Mouse (Mus musculus) small intestine, adult 2 months (tissue): ENCODE measurements at regions not wholly inside any gene's neighbourhood (a gene's known extent, or its start where the extent isn't known, plus 50 kb on each side); places are given as distances from the start of the nearest gene placed in this dataset.

Experiments used
- H3K27ac ChIP-seq: fragments of 200-500 bp; 2 replicates; pipeline ENCODE4 v1.5.1; 2012; ENCODE audit warnings: low read depth, low read length, control low read depth, inconsistent platforms; ENCODE audit not compliant: insufficient read depth
- H3K27me3 ChIP-seq: fragments of 200-500 bp; 2 replicates; pipeline ENCODE4 v1.6.1; 2012; ENCODE audit warnings: mild to moderate bottlenecking, moderate library complexity, low read length, inconsistent platforms; ENCODE audit not compliant: control insufficient read depth, insufficient read depth
- H3K36me3 ChIP-seq: fragments of 200-500 bp; 2 replicates; pipeline ENCODE4 v1.6.1; 2012; ENCODE audit warnings: mild to moderate bottlenecking, low read length, control low read depth, inconsistent platforms; ENCODE audit not compliant: control insufficient read depth, insufficient read depth
- H3K4me1 ChIP-seq: fragments of 200-500 bp; 2 replicates; pipeline ENCODE4 v1.6.1; 2012; ENCODE audit warnings: low read length, inconsistent platforms, mixed read lengths; ENCODE audit not compliant: control insufficient read depth, insufficient read depth, insufficient read length
- H3K4me3 ChIP-seq: fragments of 200-500 bp; 2 replicates; pipeline ENCODE4 v1.5.1; 2012; ENCODE audit warnings: low read depth, mild to moderate bottlenecking, control low read depth, inconsistent platforms, low read length, moderate library complexity
- CTCF ChIP-seq: fragments of 200-500 bp; IDR thresholded peaks from 2 replicates; pipeline ENCODE4 v1.5.1; 2012; ENCODE audit warnings: low read depth, mild to moderate bottlenecking, control low read depth, inconsistent platforms, low read length, moderate library complexity, mixed read lengths; ENCODE audit not compliant: insufficient replicate concordance, insufficient read length; ENCODE audit errors: extremely low read depth
- POLR2A ChIP-seq: fragments of 200-500 bp; IDR thresholded peaks from 2 replicates; pipeline ENCODE4 v1.6.1; 2012; ENCODE audit warnings: low read depth, mild to moderate bottlenecking, control low read depth, inconsistent platforms, low read length, moderate library complexity
- WGBS: fragments of 180-500 bp; shearing (Covaris S2); methylation state at CpG from one replicate; pipeline ENCODE4 v1.1.7; 2018; 5-methylcytosine and 5-hydroxymethylcytosine counted together

- Histone ChIP-seq H3K36me3 (no peaks in the 10 kb centered on the region), H3K4me1 (no peaks in the 10 kb centered on the region), H3K4me3 (no peak overlapping the region), H3K27me3 (no peaks in the 10 kb centered on the region), H3K27ac (no peak overlapping the region)
- no peak for TF ChIP-seq CTCF
- TF ChIP-seq POLR2A, result no peak
- 70% methylated on average over 3 of the region's 3 CpGs for WGBS
These were observed 154.5 kb upstream of the Nmur2 start for GRCm38 (mm10) chr11:56195316-56195715.

GRCm38 (mm10) chr11:56193426-56193825 is 152.6 kb upstream of the Nmur2 start:
- Histone ChIP-seq H3K36me3 (no peaks in the 10 kb centered on the region), H3K4me1 (no peaks in the 10 kb centered on the region), H3K27me3 (no peaks in the 10 kb centered on the region), H3K4me3 (no peak overlapping the region), H3K27ac (no peak overlapping the region)
- no peak for TF ChIP-seq CTCF
- TF ChIP-seq POLR2A, result no peak
- 51% methylated on average over 2 of the region's 2 CpGs for WGBS

- WGBS, result 88% methylated on average over 1 of the region's 1 CpGs
- no peaks in the 10 kb centered on the region for H3K36me3 ChIP-seq
- no peak overlapping the region for H3K4me3 ChIP-seq
- no peaks in the 10 kb centered on the region for H3K4me1 ChIP-seq
- no peaks in the 10 kb centered on the region for H3K27me3 ChIP-seq
- no peak for TF ChIP-seq POLR2A
- no peak for TF ChIP-seq CTCF
- H3K27ac ChIP-seq, result no peak overlapping the region
These were observed 133.1 kb upstream of the Nmur2 start for GRCm38 (mm10) chr11:56173895-56174294.

GRCm38 (mm10) chr11:56173246-56173645 is 132.4 kb upstream of the Nmur2 start:
- TF ChIP-seq CTCF, result no peak
- no peak for TF ChIP-seq POLR2A
- H3K4me3 ChIP-seq, result no peak overlapping the region
- no peak overlapping the region for H3K27ac ChIP-seq
- 79% methylated on average over 3 of the region's 3 CpGs for WGBS
- no peaks in the 10 kb centered on the region for H3K36me3 ChIP-seq
- no peaks in the 10 kb centered on the region for H3K4me1 ChIP-seq
- no peaks in the 10 kb centered on the region for H3K27me3 ChIP-seq

GRCm38 (mm10) chr11:56169576-56169975 is 128.8 kb upstream of the Nmur2 start:
- no peaks in the 10 kb centered on the region for H3K27me3 ChIP-seq
- no peak overlapping the region for H3K27ac ChIP-seq
- WGBS, result 77% methylated on average over 9 of the region's 9 CpGs
- no peak overlapping the region for H3K4me3 ChIP-seq
- H3K36me3 ChIP-seq, result no peaks in the 10 kb centered on the region
- no peaks in the 10 kb centered on the region for H3K4me1 ChIP-seq
- no peak for TF ChIP-seq POLR2A

GRCm38 (mm10) chr11:56166849-56167248 is 126.0 kb upstream of the Nmur2 start:
- Histone ChIP-seq H3K36me3 (no peaks in the 10 kb centered on the region), H3K4me1 (no peaks in the 10 kb centered on the region), H3K4me3 (no peak overlapping the region), H3K27me3 (no peaks in the 10 kb centered on the region), H3K27ac (no peak overlapping the region)
- TF ChIP-seq CTCF, result no peak
- no peak for TF ChIP-seq POLR2A
- WGBS, result 55% methylated on average over 2 of the region's 2 CpGs

- H3K4me1 ChIP-seq, result no peaks in the 10 kb centered on the region
- 77% methylated on average over 5 of the region's 5 CpGs for WGBS
These were observed 124.9 kb upstream of the Nmur2 start for GRCm38 (mm10) chr11:56165759-56166158.

GRCm38 (mm10) chr11:56160286-56160685 is 119.5 kb upstream of the Nmur2 start:
- Histone ChIP-seq H3K27ac (no peak overlapping the region), H3K4me3 (no peak overlapping the region), H3K4me1 (no peaks in the 10 kb centered on the region), H3K36me3 (no peaks in the 10 kb centered on the region), H3K27me3 (no peaks in the 10 kb centered on the region)
- TF ChIP-seq CTCF (no peak), POLR2A (no peak)
- 57% methylated on average over 2 of the region's 2 CpGs for WGBS

More at GRCm38 (mm10) chr11:56165759-56166158, 124.9 kb upstream of the Nmur2 start:
- H3K27me3 ChIP-seq, result no peaks in the 10 kb centered on the region
- H3K27ac ChIP-seq, result no peak overlapping the region
- H3K4me3 ChIP-seq, result no peak overlapping the region
- TF ChIP-seq POLR2A (no peak), CTCF (no peak)
- no peaks in the 10 kb centered on the region for H3K36me3 ChIP-seq
